8 mouse cellular contexts compared by ENCODE assay signal in the genomic region with DNA sequence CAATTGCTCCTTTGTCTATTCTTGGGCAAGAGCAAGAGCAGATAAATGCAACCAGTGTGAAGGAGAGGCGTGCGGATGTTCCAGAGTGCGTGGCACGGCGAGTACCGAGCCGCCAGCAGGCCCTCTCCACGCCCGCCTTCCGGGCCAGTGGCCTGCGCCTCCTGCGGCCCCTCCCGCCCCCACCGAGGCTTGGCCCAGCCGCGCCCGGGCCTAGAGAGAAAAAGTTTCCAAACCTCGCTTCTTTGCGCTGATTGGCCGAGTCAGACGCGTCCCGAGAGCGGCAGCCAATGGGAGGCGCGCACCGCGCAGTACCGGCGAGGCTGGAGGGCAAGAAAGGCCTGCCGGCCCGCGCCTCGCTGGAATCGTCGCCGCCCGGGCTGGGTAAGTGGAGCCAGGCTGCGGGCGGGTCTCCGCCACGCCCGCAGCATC. TPM values are rescaled to one million over a fixed set of nuclear protein-coding genes. Genes with fewer than 3 reads are reported as not detected.
DNase-seq lines count a peak whose midpoint lies in the region; ATAC-seq and TF ChIP-seq lines count a peak whose summit lies in the region.

Nde1 (plus strand) TSS at position 288 of the 429 bp plus-strand sequence.
Marf1 (minus strand) TSS at position 364 of the 429 bp plus-strand sequence.

- H3K4me1 ChIP-seq in forebrain, embryonic 13.5 days, result peaks cover 36% of the 10 kb centered on the region
- peaks cover 23% of the 10 kb centered on the region for H3K4me1 ChIP-seq in heart, postnatal 0 days (ENCODE audit: control insufficient read depth, insufficient read depth)
- peaks cover 72% of the 10 kb centered on the region for H3K4me1 ChIP-seq in liver, embryonic 15.5 days (replicated peaks)
- H3K4me1 ChIP-seq in neural tube, embryonic 11.5 days (ENCODE audit: control insufficient read depth, insufficient read depth, low read length), result peaks cover 18% of the 10 kb centered on the region
- H3K4me1 ChIP-seq in stomach, postnatal 0 days (replicated peaks; ENCODE audit: control insufficient read depth, insufficient read depth), result no peaks in the 10 kb centered on the region

- TF ChIP-seq EP300 in heart, postnatal 0 days (IDR thresholded peaks at IDR 0.05; ENCODE audit: low read depth), result peak; percentile 46; the same call in 1 of the 2 replicates
- no peak for TF ChIP-seq EP300 in stomach, postnatal 0 days (optimal IDR thresholded peaks at IDR 0.05)

- H3K4me3 ChIP-seq in forebrain, embryonic 13.5 days, result peak within 1 kb of the TSS; percentile 67
- peak within 1 kb of the TSS; percentile 74 for H3K4me3 ChIP-seq in heart, postnatal 0 days (ENCODE audit: low read depth, low read length)
- peak within 1 kb of the TSS; percentile 81 for H3K4me3 ChIP-seq in liver, embryonic 15.5 days (replicated peaks)
- H3K4me3 ChIP-seq in neural tube, embryonic 11.5 days (ENCODE audit: low read depth, low read length), result peak within 1 kb of the TSS; percentile 55
- H3K4me3 ChIP-seq in stomach, postnatal 0 days (ENCODE audit: low read depth, low read length), result peak within 1 kb of the TSS; percentile 69

- H3K9me3 ChIP-seq in forebrain, embryonic 13.5 days (replicated peaks), result no peaks in the 10 kb centered on the region
- no peaks in the 10 kb centered on the region for H3K9me3 ChIP-seq in heart, postnatal 0 days (replicated peaks; ENCODE audit: control insufficient read depth, low read length)
- H3K9me3 ChIP-seq in liver, embryonic 15.5 days (replicated peaks), result no peaks in the 10 kb centered on the region
- no peaks in the 10 kb centered on the region for H3K9me3 ChIP-seq in neural tube, embryonic 11.5 days (ENCODE audit: control insufficient read depth, low read length)
- no peaks in the 10 kb centered on the region for H3K9me3 ChIP-seq in stomach, postnatal 0 days (ENCODE audit: control insufficient read depth, low read length)

- no peaks in the 10 kb centered on the region for H3K27me3 ChIP-seq in forebrain, embryonic 13.5 days
- H3K27me3 ChIP-seq in heart, postnatal 0 days (ENCODE audit: control insufficient read depth, insufficient read depth, low read length), result no peaks in the 10 kb centered on the region
- H3K27me3 ChIP-seq in liver, embryonic 15.5 days, result no peaks in the 10 kb centered on the region
- H3K27me3 ChIP-seq in neural tube, embryonic 11.5 days (ENCODE audit: control insufficient read depth, insufficient read depth, low read length), result no peaks in the 10 kb centered on the region
- H3K27me3 ChIP-seq in stomach, postnatal 0 days (ENCODE audit: control insufficient read depth, insufficient read depth, low read length), result no peaks in the 10 kb centered on the region

- 0 out of 2 replicates have a peak, but pooled peaks cover 2% of the 10 kb centered on the region for H3K36me3 ChIP-seq in forebrain, embryonic 13.5 days (ENCODE audit: poor library complexity, severe bottlenecking)
- H3K36me3 ChIP-seq in heart, postnatal 0 days (replicated peaks; ENCODE audit: control insufficient read depth, insufficient read depth, low read length), result no peaks in the 10 kb centered on the region; the same call in 1 of the 2 replicates
- peaks cover 13% of the 10 kb centered on the region for H3K36me3 ChIP-seq in liver, embryonic 15.5 days (replicated peaks)
- H3K36me3 ChIP-seq in neural tube, embryonic 11.5 days (ENCODE audit: control insufficient read depth, insufficient read depth, low read length), result no peaks in the 10 kb centered on the region
- no peaks in the 10 kb centered on the region for H3K36me3 ChIP-seq in stomach, postnatal 0 days (ENCODE audit: control insufficient read depth, insufficient read depth, low read length)

- peak; percentile 87 for DNase-seq in ES-CJ7 (ENCODE audit: low read depth, low spot score)
- peak; percentile 93 for DNase-seq in heart, postnatal 0 days (ENCODE audit: low spot score)
- DNase-seq in kidney, postnatal 36 days, result peak; percentile 95 to 96
- peak; percentile 93 for DNase-seq in neural tube, embryonic 11.5 days (ENCODE audit: low spot score)
- DNase-seq in stomach, postnatal 0 days (ENCODE audit: low spot score), result peak; percentile 94

- H3K4me2 ChIP-seq in forebrain, embryonic 13.5 days, result peak within 1 kb of the TSS; percentile 82
- peak within 1 kb of the TSS; percentile 81 for H3K4me2 ChIP-seq in heart, postnatal 0 days (ENCODE audit: low read depth, low read length)
- peak within 1 kb of the TSS; percentile 86 for H3K4me2 ChIP-seq in liver, embryonic 15.5 days
- peak within 1 kb of the TSS; percentile 75 for H3K4me2 ChIP-seq in neural tube, embryonic 11.5 days (ENCODE audit: low read depth)
- H3K4me2 ChIP-seq in stomach, postnatal 0 days (replicated peaks; ENCODE audit: low read depth), result peak within 1 kb of the TSS; percentile 90

- peak within 1 kb of the TSS; percentile 81 for H3K9ac ChIP-seq in forebrain, embryonic 13.5 days
- peak within 1 kb of the TSS; percentile 78 for H3K9ac ChIP-seq in heart, postnatal 0 days (replicated peaks; ENCODE audit: low read depth, low read length)
- peak within 1 kb of the TSS; percentile 84 for H3K9ac ChIP-seq in liver, embryonic 15.5 days
- H3K9ac ChIP-seq in neural tube, embryonic 11.5 days (ENCODE audit: low read length), result peak within 1 kb of the TSS; percentile 80
- H3K9ac ChIP-seq in stomach, postnatal 0 days (ENCODE audit: low read length), result peak within 1 kb of the TSS; percentile 76

- H3K27ac ChIP-seq in forebrain, embryonic 13.5 days, result peak within 1 kb of the TSS; percentile 81
- peak within 1 kb of the TSS; percentile 85 for H3K27ac ChIP-seq in heart, postnatal 0 days (ENCODE audit: low read depth)
- peak within 1 kb of the TSS; percentile 93 for H3K27ac ChIP-seq in liver, embryonic 15.5 days (replicated peaks)
- peak within 1 kb of the TSS; percentile 39; the same call in 1 of the 2 replicates for H3K27ac ChIP-seq in neural tube, embryonic 11.5 days (ENCODE audit: low read depth, low read length)
- peak within 1 kb of the TSS; percentile 82 for H3K27ac ChIP-seq in stomach, postnatal 0 days (replicated peaks)

- under 1% methylated on average over 42 of the region's 43 CpGs for WGBS in forebrain, embryonic 13.5 days
- WGBS in heart, postnatal 0 days, result under 1% methylated on average over 37 of the region's 43 CpGs
- WGBS in liver, embryonic 15.5 days (ENCODE audit: insufficient replicate concordance), result under 1% methylated on average over 42 of the region's 43 CpGs
- under 1% methylated on average over 41 of the region's 43 CpGs for WGBS in neural tube, embryonic 11.5 days
- WGBS in stomach, postnatal 0 days, result under 1% methylated on average over 43 of the region's 43 CpGs

- TF ChIP-seq CTCF in heart, postnatal 0 days (IDR thresholded peaks at IDR 0.05; ENCODE audit: low read depth), result no peak
- no peak for TF ChIP-seq CTCF in stomach, postnatal 0 days (IDR thresholded peaks at IDR 0.05; ENCODE audit: low read depth)

- peak; percentile 52 for ATAC-seq in cerebellum, adult (ENCODE audit: insufficient number of reproducible peaks, low FRiP score, low TSS enrichment)
- peak; percentile 82 for ATAC-seq in forebrain, embryonic 13.5 days
- peak; percentile 78 for ATAC-seq in heart, postnatal 0 days (ENCODE audit: insufficient read depth, low read depth)
- ATAC-seq in liver, embryonic 15.5 days (ENCODE audit: insufficient read depth), result peak; percentile 85
- ATAC-seq in neural tube, embryonic 11.5 days (ENCODE audit: insufficient read depth, low FRiP score, low TSS enrichment), result peak; percentile 86
- ATAC-seq in stomach, postnatal 0 days (ENCODE audit: low FRiP score, low TSS enrichment), result peak; percentile 85

RNA-seq across cellular contexts. Expression of gene Nde1, which starts in this region (rescaled TPM):
- 118 and 127 TPM in 2 replicates for polyA plus RNA-seq in forebrain, embryonic 13.5 days (2015; fragmentation: Nextera tagmentation; extraction: Ambion mirVana)
- total RNA-seq in heart, postnatal 0 days (2014; rRNA removed; ENCODE audit: low replicate concordance), result 48.7 and 61.6 TPM in 2 replicates
- 33.9 and 37.0 TPM in 2 replicates for polyA plus RNA-seq in heart, postnatal 0 days (2015; fragmentation: Nextera tagmentation; extraction: Ambion mirVana)
- 51.9 and 54.5 TPM in 2 replicates for polyA plus RNA-seq in liver, embryonic 15.5 days (2015; fragmentation: Nextera tagmentation; extraction: Ambion mirVana)
- 142 and 153 TPM in 2 replicates for polyA plus RNA-seq in neural tube, embryonic 11.5 days (2014; fragmentation: Nextera tagmentation; extraction: Ambion mirVana)
- polyA plus RNA-seq in stomach, postnatal 0 days (2015; fragmentation: Nextera tagmentation; extraction: Ambion mirVana), result 26.5 and 30.1 TPM in 2 replicates

RNA-seq across cellular contexts. Expression of gene Marf1, which starts in this region (rescaled TPM):
- 17.1 and 20.2 TPM in 2 replicates for polyA plus RNA-seq in forebrain, embryonic 13.5 days (2015; fragmentation: Nextera tagmentation; extraction: Ambion mirVana)
- total RNA-seq in heart, postnatal 0 days (2014; rRNA removed; ENCODE audit: low replicate concordance), result 8.7 and 10.7 TPM in 2 replicates
- 5.1 and 6.4 TPM in 2 replicates for polyA plus RNA-seq in heart, postnatal 0 days (2015; fragmentation: Nextera tagmentation; extraction: Ambion mirVana)
- polyA plus RNA-seq in liver, embryonic 15.5 days (2015; fragmentation: Nextera tagmentation; extraction: Ambion mirVana), result 5.5 and 5.6 TPM in 2 replicates
- polyA plus RNA-seq in neural tube, embryonic 11.5 days (2014; fragmentation: Nextera tagmentation; extraction: Ambion mirVana), result 16.8 and 17.5 TPM in 2 replicates
- 6.2 and 6.3 TPM in 2 replicates for polyA plus RNA-seq in stomach, postnatal 0 days (2015; fragmentation: Nextera tagmentation; extraction: Ambion mirVana)

Comparison
In these comparisons a context has a peak if more than half of its experiments do, and no peak if none do; other contexts are left out.
1. Peak in every context shown above with its lines: DNase-seq, ATAC-seq, H3K4me3 ChIP-seq and H3K27ac ChIP-seq.
2. H3K27ac ChIP-seq: peak in every context shown above with its lines; median percentile 93 in liver, embryonic 15.5 days; 85 in heart, postnatal 0 days; 82 in stomach, postnatal 0 days; 81 in forebrain, embryonic 13.5 days; 39 in neural tube, embryonic 11.5 days.